Mouse (Mus musculus) small intestine, adult 2 months (tissue): ENCODE data around the gene Ccdc102a. TPM values are rescaled to one million over a fixed set of nuclear protein-coding genes. Genes with fewer than 3 reads are reported as not detected.
A peak's percentile ranks its signal among the peaks of the same experiment; 100 is the strongest.

Source experiments
- H3K27ac ChIP-seq: fragments of 200-500 bp; 2 replicates; pipeline ENCODE4 v1.5.1; 2012; ENCODE audit warnings: low read depth, low read length, control low read depth, inconsistent platforms; ENCODE audit not compliant: insufficient read depth
- H3K27me3 ChIP-seq: fragments of 200-500 bp; 2 replicates; pipeline ENCODE4 v1.6.1; 2012; ENCODE audit warnings: mild to moderate bottlenecking, moderate library complexity, low read length, inconsistent platforms; ENCODE audit not compliant: control insufficient read depth, insufficient read depth
- H3K36me3 ChIP-seq: fragments of 200-500 bp; 2 replicates; pipeline ENCODE4 v1.6.1; 2012; ENCODE audit warnings: mild to moderate bottlenecking, low read length, control low read depth, inconsistent platforms; ENCODE audit not compliant: control insufficient read depth, insufficient read depth
- H3K4me1 ChIP-seq: fragments of 200-500 bp; 2 replicates; pipeline ENCODE4 v1.6.1; 2012; ENCODE audit warnings: low read length, inconsistent platforms, mixed read lengths; ENCODE audit not compliant: control insufficient read depth, insufficient read depth, insufficient read length
- H3K4me3 ChIP-seq: fragments of 200-500 bp; 2 replicates; pipeline ENCODE4 v1.5.1; 2012; ENCODE audit warnings: low read depth, mild to moderate bottlenecking, control low read depth, inconsistent platforms, low read length, moderate library complexity
- CTCF ChIP-seq: fragments of 200-500 bp; IDR thresholded peaks from 2 replicates; pipeline ENCODE4 v1.5.1; 2012; ENCODE audit warnings: low read depth, mild to moderate bottlenecking, control low read depth, inconsistent platforms, low read length, moderate library complexity, mixed read lengths; ENCODE audit not compliant: insufficient replicate concordance, insufficient read length; ENCODE audit errors: extremely low read depth
- POLR2A ChIP-seq: fragments of 200-500 bp; IDR thresholded peaks from 2 replicates; pipeline ENCODE4 v1.6.1; 2012; ENCODE audit warnings: low read depth, mild to moderate bottlenecking, control low read depth, inconsistent platforms, low read length, moderate library complexity
- WGBS: fragments of 180-500 bp; shearing (Covaris S2); methylation state at CpG from one replicate; pipeline ENCODE4 v1.1.7; 2018; 5-methylcytosine and 5-hydroxymethylcytosine counted together
- polyA plus RNA-seq: library from polyadenylated mRNA; depleted of rRNA; stranded (reverse); fragments of >200 nt; gene quantifications from 2 replicates; pipeline ENCODE4 v1.2.3, GENCODE M21; 2012

Gene Ccdc102a
- polyA plus RNA-seq, 1 experiment = 8.1 TPM

GRCm38 (mm10) chr8:94948421-94948820 is 30.5 kb upstream of the Ccdc102a start:
- no peak overlapping the region for H3K4me3 ChIP-seq
- no peak overlapping the region for H3K27ac ChIP-seq
- WGBS = 78% methylated on average over 4 of the region's 4 CpGs
- TF ChIP-seq CTCF (no peak), POLR2A (no peak)
- no peaks in the 10 kb centered on the region for H3K27me3 ChIP-seq
- H3K4me1 ChIP-seq = no peaks in the 10 kb centered on the region
- no peaks in the 10 kb centered on the region for H3K36me3 ChIP-seq

GRCm38 (mm10) chr8:94945185-94945584 is 27.3 kb upstream of the Ccdc102a start:
- Histone ChIP-seq H3K27me3 (no peaks in the 10 kb centered on the region), H3K4me3 (no peak overlapping the region), H3K27ac (no peak overlapping the region), H3K36me3 (no peaks in the 10 kb centered on the region), H3K4me1 (0 out of 2 replicates have a peak, but pooled peaks cover 2% of the 10 kb centered on the region)
- 66% methylated on average over 6 of the region's 6 CpGs for WGBS
- TF ChIP-seq CTCF (no peak), POLR2A (no peak)

- 14% methylated on average over 6 of the region's 6 CpGs for WGBS
- 0 out of 2 replicates have a peak, but pooled peaks cover 2% of the 10 kb centered on the region for H3K4me1 ChIP-seq
- H3K27me3 ChIP-seq = no peaks in the 10 kb centered on the region
- TF ChIP-seq CTCF (peak; percentile 94), POLR2A (no peak)
- H3K36me3 ChIP-seq = no peaks in the 10 kb centered on the region
- H3K27ac ChIP-seq = no peak overlapping the region
- H3K4me3 ChIP-seq = no peak overlapping the region
These were observed 24.7 kb upstream of the Ccdc102a start for GRCm38 (mm10) chr8:94942566-94942965.

GRCm38 (mm10) chr8:94935172-94935571 is 17.3 kb upstream of the Ccdc102a start:
- Histone ChIP-seq H3K4me1 (no peaks in the 10 kb centered on the region), H3K27ac (no peak overlapping the region), H3K4me3 (no peak overlapping the region), H3K27me3 (no peaks in the 10 kb centered on the region), H3K36me3 (no peaks in the 10 kb centered on the region)
- WGBS = 60% methylated on average over 3 of the region's 3 CpGs
- no peak for TF ChIP-seq POLR2A

GRCm38 (mm10) chr8:94933918-94934317 is 16.0 kb upstream of the Ccdc102a start:
- Histone ChIP-seq H3K4me1 (no peaks in the 10 kb centered on the region), H3K36me3 (no peaks in the 10 kb centered on the region), H3K27me3 (no peaks in the 10 kb centered on the region), H3K4me3 (no peak overlapping the region), H3K27ac (no peak overlapping the region)
- 50% methylated on average over 5 of the region's 5 CpGs for WGBS
- TF ChIP-seq POLR2A (no peak), CTCF (no peak)

GRCm38 (mm10) chr8:94928227-94928626 is 10.3 kb upstream of the Ccdc102a start:
- no peaks in the 10 kb centered on the region for H3K36me3 ChIP-seq
- H3K27ac ChIP-seq = no peak overlapping the region
- TF ChIP-seq POLR2A (no peak), CTCF (no peak)
- 49% methylated on average over 3 of the region's 3 CpGs for WGBS
- no peaks in the 10 kb centered on the region for H3K4me1 ChIP-seq
- H3K27me3 ChIP-seq = no peaks in the 10 kb centered on the region
- no peak overlapping the region for H3K4me3 ChIP-seq

GRCm38 (mm10) chr8:94923405-94923804 is 5.5 kb upstream of the Ccdc102a start, which contains the start of gene Adgrg5:
TSS of gene Adgrg5 (plus strand) at chr8:94923694.
- 60% methylated on average over 8 of the region's 8 CpGs for WGBS
- no peaks in the 10 kb centered on the region for H3K27me3 ChIP-seq
- H3K4me1 ChIP-seq = peaks cover 7% of the 10 kb centered on the region
- H3K4me3 ChIP-seq = peak within 1 kb of the TSS; percentile 48
- peak within 1 kb of the TSS; percentile 54 for H3K27ac ChIP-seq
- no peaks in the 10 kb centered on the region for H3K36me3 ChIP-seq
- TF ChIP-seq POLR2A (no peak), CTCF (no peak)
